Mouse (Mus musculus) lung, embryonic 14.5 days (tissue): ENCODE results near the gene Gm21953. TPM values are rescaled to one million over a fixed set of nuclear protein-coding genes. Genes with fewer than 3 reads are reported as not detected.
"Not testable (repeated sequence)": the region's sequence is repeated elsewhere in the genome, so short reads cannot be mapped to it uniquely, and the experiment has no call there.

Experiments
- ATAC-seq: fragments of 200-750 bp; cut with Nextera tagmentation; 2 replicates; pipeline ENCODE4 v1.8.0; 2017; ENCODE audit warnings: mild to moderate bottlenecking, moderate TSS enrichment, moderate library complexity; ENCODE audit not compliant: insufficient read depth
- DNase-seq: peaks from one replicate; pipeline ENCODE4 v3.0.0-alpha.2; 2015
- H3K27ac ChIP-seq: fragments of 300-500 bp; sonication (generic); 2 replicates; pipeline ENCODE4 v1.5.1; 2014; ENCODE audit warnings: low read depth, mild to moderate bottlenecking, moderate library complexity
- H3K27me3 ChIP-seq: fragments of 300-500 bp; sonication (generic); 2 replicates; pipeline ENCODE4 v1.6.1; 2014; ENCODE audit warnings: low read length, control low read depth; ENCODE audit not compliant: insufficient read depth
- H3K36me3 ChIP-seq: fragments of 300-500 bp; sonication (generic); 2 replicates; pipeline ENCODE4 v1.6.1; 2014; ENCODE audit warnings: control low read depth; ENCODE audit not compliant: insufficient read depth
- H3K4me1 ChIP-seq: fragments of 300-500 bp; sonication (generic); 2 replicates; pipeline ENCODE4 v1.6.1; 2014; ENCODE audit warnings: antibody characterized with exemption, control low read depth; ENCODE audit not compliant: insufficient read depth
- H3K4me2 ChIP-seq: fragments of 300-500 bp; sonication (generic); 2 replicates; pipeline ENCODE4 v1.6.1; 2014; ENCODE audit warnings: mild to moderate bottlenecking
- H3K4me3 ChIP-seq: fragments of 300-500 bp; sonication (generic); 2 replicates; pipeline ENCODE4 v1.5.1; 2014; ENCODE audit warnings: low read depth, low read length
- H3K9ac ChIP-seq: fragments of 300-500 bp; sonication (generic); 2 replicates; pipeline ENCODE4 v1.6.1; 2014
- H3K9me3 ChIP-seq: fragments of 300-500 bp; sonication (generic); 2 replicates; pipeline ENCODE4 v1.6.1; 2016; ENCODE audit warnings: low read depth, low read length, control low read depth
- WGBS: fragments of 180-500 bp; shearing (Covaris S2); extraction: QIAGEN DNeasy Blood & Tissue Kit; methylation state at CpG from one replicate; pipeline ENCODE4 v1.1.7; 2014; 5-methylcytosine and 5-hydroxymethylcytosine counted together
- polyA plus RNA-seq: library from polyadenylated mRNA; unstranded; fragments of >200 nt; fragmentation: Nextera tagmentation; extraction: Ambion mirVana; gene quantifications from 2 replicates; pipeline ENCODE4 v1.2.1, GENCODE M21; 2014

The Gm21953 gene
- polyA plus RNA-seq: not detected in 2 replicates

DNA sequence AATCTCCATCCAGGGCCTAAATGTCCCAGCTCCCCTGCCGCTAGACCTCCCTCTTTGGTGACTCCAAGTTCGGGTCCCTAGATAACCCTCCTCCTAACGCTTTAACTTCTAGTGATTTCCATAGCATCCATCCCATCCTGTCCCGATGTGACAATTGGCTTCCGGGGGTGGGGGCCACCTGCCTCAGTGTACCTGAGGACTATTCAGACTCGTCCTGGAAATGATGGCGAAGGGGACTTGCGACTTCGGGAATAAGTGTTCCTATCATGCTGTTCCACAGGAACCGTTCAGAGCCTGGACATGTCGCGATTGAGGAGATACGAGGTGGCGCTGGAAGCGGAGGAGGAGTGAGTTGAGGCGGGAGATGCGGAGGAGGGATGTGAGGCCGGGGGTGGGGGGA, at the start of gene Gm21953:
TSS of gene Gm21953 (plus strand) at position 301 of the 400 bp plus-strand sequence.
- no CpG with 5 or more reads among the region's 18 CpGs for WGBS
- not testable (repeated sequence) for H3K27ac ChIP-seq

DNA sequence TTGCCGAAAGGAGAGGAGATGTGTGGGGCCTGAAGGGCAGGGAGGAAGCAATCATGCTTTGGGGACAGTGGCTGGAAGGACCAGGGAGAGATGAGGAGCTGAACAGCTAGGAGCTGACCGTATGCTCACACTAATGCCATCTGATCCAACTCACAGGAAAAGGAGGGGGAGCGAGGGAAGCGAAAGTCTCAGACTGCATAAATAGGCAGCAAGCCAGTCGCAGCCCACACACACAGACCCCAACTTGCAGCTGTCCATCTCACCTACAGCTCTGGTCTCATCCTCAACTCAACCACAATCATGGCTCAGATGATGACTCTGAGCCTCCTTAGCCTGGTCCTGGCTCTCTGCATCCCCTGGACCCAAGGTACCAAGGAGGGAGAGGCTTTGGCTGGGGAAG, 38.6 kb upstream of the Gm21953 start, which contains the start of gene Ccl21b:
TSS of gene Ccl21b (plus strand) at position 301 of the 400 bp plus-strand sequence.
- ATAC-seq, H3K4me2 ChIP-seq, H3K9me3 ChIP-seq, H3K9ac ChIP-seq, H3K4me3 ChIP-seq, H3K36me3 ChIP-seq, DNase-seq, H3K27ac ChIP-seq, H3K27me3 ChIP-seq, H3K4me1 ChIP-seq: not testable (repeated sequence)
- WGBS: no CpG with 5 or more reads among the region's 5 CpGs

More for the DNA sequence above, at the start of gene Gm21953:
- H3K27me3 ChIP-seq, H3K9ac ChIP-seq, DNase-seq, H3K36me3 ChIP-seq, ATAC-seq, H3K9me3 ChIP-seq, H3K4me3 ChIP-seq, H3K4me2 ChIP-seq, H3K4me1 ChIP-seq: not testable (repeated sequence)

DNA sequence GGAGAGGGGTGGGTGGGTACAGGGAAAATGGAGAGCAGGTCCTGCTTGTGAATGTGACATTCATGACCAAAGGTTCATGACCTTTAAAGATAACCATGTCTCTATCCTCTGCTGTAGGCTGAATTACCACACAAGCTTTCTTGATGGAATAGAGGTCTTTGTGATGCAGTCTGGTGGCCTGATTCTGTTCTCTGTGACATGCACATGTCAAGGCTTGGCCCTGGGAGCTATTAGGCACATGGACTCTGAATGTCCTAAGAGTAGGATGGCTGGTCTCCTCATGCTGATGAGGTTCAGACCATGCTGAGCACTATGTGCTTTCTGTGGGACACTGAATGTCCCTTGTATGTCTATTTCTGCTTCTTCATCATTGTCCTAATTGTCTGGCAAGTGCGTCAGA, 24.0 kb downstream of the Gm21953 start, which contains the start of gene Fam205a3:
TSS of gene Fam205a3 (plus strand) at position 301 of the 400 bp plus-strand sequence.
- H3K9ac ChIP-seq, ATAC-seq, H3K27me3 ChIP-seq, DNase-seq, H3K4me3 ChIP-seq, H3K27ac ChIP-seq, H3K4me1 ChIP-seq, H3K9me3 ChIP-seq, H3K36me3 ChIP-seq, H3K4me2 ChIP-seq: not testable (repeated sequence)
- no CpG with 5 or more reads among the region's 1 CpGs for WGBS

Other genes with a start within 250 kb of the Gm21953 start
- not detected in 2 replicates for gene Gm3893, start 203.1 kb upstream of the Gm21953 start, polyA plus RNA-seq
- gene Gm13304, start 179.4 kb upstream of the Gm21953 start, polyA plus RNA-seq: 2.5 TPM in 1 of 2 replicates, not detected in the other
- gene Gm13306, start 140.8 kb upstream of the Gm21953 start, polyA plus RNA-seq: not detected in 2 replicates
- gene Gm13305, start 125.7 kb upstream of the Gm21953 start, polyA plus RNA-seq: not detected in 2 replicates
- gene Gm10600, start 53.6 kb upstream of the Gm21953 start, polyA plus RNA-seq: not detected in 2 replicates
- gene Ccl21b, start 38.5 kb upstream of the Gm21953 start, polyA plus RNA-seq: 0.61 and 2.1 TPM in 2 replicates
- gene Fam205a3, start 24.1 kb downstream of the Gm21953 start, polyA plus RNA-seq: 0.16 TPM in 1 of 2 replicates, not detected in the other
- gene Gm21586, start 145.1 kb downstream of the Gm21953 start, polyA plus RNA-seq: not detected in 2 replicates
- gene Gm2163, start 172.5 kb downstream of the Gm21953 start, polyA plus RNA-seq: not detected in 2 replicates
- gene Fam205a2, start 233.9 kb downstream of the Gm21953 start, polyA plus RNA-seq: 0.16 TPM in 1 of 2 replicates, not detected in the other